Mouse (Mus musculus): ENCODE data around the gene Gm49391. TPM values are rescaled to one million over a fixed set of nuclear protein-coding genes. Genes with fewer than 3 reads are reported as not detected.

The Gm49391 gene
- polyA plus RNA-seq, 1 experiment from 2014 or later, result 0.32 TPM

DNA sequence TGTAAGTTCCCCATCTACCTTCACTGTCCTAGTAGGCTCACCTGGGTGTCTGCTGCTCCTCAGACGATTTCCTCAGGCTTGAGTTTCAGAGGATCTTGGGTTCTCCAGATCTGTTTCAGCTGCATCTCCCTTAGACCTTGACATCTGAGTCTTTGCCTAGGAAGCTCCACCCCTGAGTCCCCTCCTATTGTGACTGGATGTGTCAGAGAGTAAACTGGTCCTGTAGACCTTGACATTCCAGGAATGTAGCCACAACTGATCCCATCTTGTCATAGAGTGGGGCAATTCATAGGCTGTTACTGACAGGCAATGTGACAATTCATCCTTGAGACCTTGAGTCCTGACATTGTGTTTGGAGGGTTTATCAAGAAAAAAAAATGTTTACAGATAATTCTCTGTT, 72.1 kb downstream of the Gm49391 start, which contains the start of gene 4930486L24Rik:
TSS of gene 4930486L24Rik (minus strand) at position 195 of the 400 bp plus-strand sequence.
- H3K27me3 ChIP-seq, result no peaks in the 10 kb centered on the region
- in situ Hi-C loops (cut with MboI; ENCODE audit: low pct_unique_long_range_greater_than_20kb), result no loop called here
- CTCF ChIA-PET, result no interaction called here
- ATAC-seq, result no peak
- no peak for DNase-seq (ENCODE audit: low read depth, low spot score)
- POLR2A ChIA-PET, result no interaction called here
- TF ChIP-seq CTCF (IDR thresholded peaks at IDR 0.05), result no peak

DNA sequence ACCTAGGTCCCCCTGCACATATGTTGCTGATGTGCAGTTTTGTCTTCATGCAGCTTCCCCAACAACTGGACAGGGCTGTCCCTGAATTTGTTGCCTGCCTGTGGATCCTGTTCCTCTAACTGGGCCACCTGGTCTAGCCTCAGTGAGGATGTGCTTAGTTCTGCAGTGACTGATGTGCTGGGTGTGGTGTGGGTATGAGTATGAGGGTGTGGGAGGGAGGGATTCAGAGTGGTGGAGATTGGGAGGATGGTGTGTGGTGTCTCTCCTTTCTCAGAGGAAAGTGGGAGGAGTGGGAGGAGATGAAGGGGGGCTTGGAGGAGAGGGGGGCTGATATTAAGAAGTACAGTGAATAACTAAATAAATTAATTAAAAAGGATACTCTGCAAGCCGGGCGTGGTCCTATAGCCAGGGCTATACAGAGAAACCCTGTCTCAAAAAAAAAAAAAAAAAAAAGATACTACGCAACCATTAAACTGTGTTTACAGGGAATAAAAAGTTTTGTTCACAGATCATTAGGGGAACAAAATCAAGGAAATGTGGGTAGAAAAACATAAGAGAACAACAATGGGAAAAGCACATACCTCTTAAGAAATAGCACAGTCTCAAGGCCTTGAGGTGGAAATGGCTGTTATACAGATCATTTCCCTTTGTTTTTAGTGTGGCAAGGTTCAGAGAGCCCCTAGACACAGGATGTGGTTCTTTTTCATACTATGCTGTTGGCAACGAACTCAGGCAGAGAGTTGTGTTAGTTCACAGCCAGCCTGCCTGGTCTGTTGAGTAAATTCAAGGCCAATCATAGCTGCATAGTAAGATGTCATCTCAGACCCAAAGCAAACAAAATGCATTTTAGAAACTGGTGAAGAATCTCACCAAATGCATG, 87.9 kb downstream of the Gm49391 start:
- in situ Hi-C loops (cut with MboI; ENCODE audit: low pct_unique_long_range_greater_than_20kb), result no loop called here
- no peak for TF ChIP-seq CTCF (IDR thresholded peaks at IDR 0.05)
- no peak for DNase-seq (ENCODE audit: low read depth, low spot score)
- H3K27me3 ChIP-seq, result no peaks in the 10 kb centered on the region
- CTCF ChIA-PET, result no interaction called here
- POLR2A ChIA-PET, result no interaction called here
- no peak for ATAC-seq

Other genes with a start within 250 kb of the Gm49391 start
- gene BC051665, start 150.2 kb downstream of the Gm49391 start, polyA plus RNA-seq (2021), result not detected
- not detected for gene Ctsll3, start 133.7 kb downstream of the Gm49391 start, polyA plus RNA-seq (2021)
- 0.33 TPM for gene 4930486L24Rik, start 72.1 kb downstream of the Gm49391 start, polyA plus RNA-seq (2021)
- not detected for gene Gm49392, start 39.7 kb downstream of the Gm49391 start, polyA plus RNA-seq (2021)
- 1.4 TPM for gene Ctla2b, start 39.1 kb downstream of the Gm49391 start, polyA plus RNA-seq (2021)
- not detected for gene Tpbpb, start 31.7 kb downstream of the Gm49391 start, polyA plus RNA-seq (2021)
- gene Gm49393, start 981 bp downstream of the Gm49391 start, polyA plus RNA-seq (2021), result 0.15 TPM
- gene Ctla2a, start 54 bp upstream of the Gm49391 start, polyA plus RNA-seq (2021), result 4.9 TPM
- not detected for gene Tpbpa, start 5.4 kb upstream of the Gm49391 start, polyA plus RNA-seq (2021)
- gene Ctsj, start 69.4 kb upstream of the Gm49391 start, polyA plus RNA-seq (2021), result not detected
- not detected for gene Ctsq, start 104.1 kb upstream of the Gm49391 start, polyA plus RNA-seq (2021)
- gene Ctsr, start 227.7 kb upstream of the Gm49391 start, polyA plus RNA-seq (2021), result not detected

Data from Patski (cell line).